Mouse (Mus musculus): ENCODE measurements around the gene Il17f.

DNA sequence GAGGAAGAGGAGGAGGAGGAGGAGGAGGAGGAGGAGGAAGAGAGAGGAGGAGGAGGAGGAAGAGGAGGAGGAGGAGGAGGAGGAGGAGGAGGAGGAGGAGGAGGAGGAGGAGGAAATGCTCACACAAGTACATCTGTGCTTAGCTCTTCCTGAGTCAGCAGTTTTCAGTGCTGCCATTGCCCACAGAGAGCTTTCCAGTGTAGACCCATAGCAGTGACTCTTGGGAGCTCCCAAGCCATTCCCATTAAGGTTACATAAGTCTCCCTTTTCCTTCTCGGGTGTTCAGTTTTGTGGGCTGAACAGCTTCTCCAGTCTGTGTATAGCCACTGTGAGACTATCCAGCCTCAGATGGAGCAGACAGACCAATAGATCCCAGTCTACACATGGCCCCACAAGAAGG, 40.1 kb upstream of the Il17f start:
- TF ChIP-seq TAL1 (IDR thresholded peaks at IDR 0.05; ENCODE audit: low read length): no peak
- TF ChIP-seq GATA1 (IDR thresholded peaks at IDR 0.05; ENCODE audit: low read length): no peak
